In genomic region chr13:78199642-78200160, GRCm38 (mm10) we compare ENCODE assay signal across 7 mouse cellular contexts. TPM values are rescaled to one million over a fixed set of nuclear protein-coding genes. Genes with fewer than 3 reads are reported as not detected.
DNase-seq lines count a peak whose midpoint lies in the region; ATAC-seq and TF ChIP-seq lines count a peak whose summit lies in the region.

Gene Nr2f1 (minus strand): TSS chr13:78199757.

- no peaks in the 10 kb centered on the region for H3K36me3 ChIP-seq in embryonic facial prominence, embryonic 11.5 days (replicated peaks; ENCODE audit: control insufficient read depth, insufficient read depth, low read depth, low read length)
- no peaks in the 10 kb centered on the region for H3K36me3 ChIP-seq in intestine, embryonic 14.5 days (ENCODE audit: control insufficient read depth, insufficient read depth, low read length)
- H3K36me3 ChIP-seq in midbrain, embryonic 12.5 days: peaks cover 7% of the 10 kb centered on the region

- TF ChIP-seq POLR2A in lung, adult 2 months (IDR thresholded peaks at IDR 0.05; ENCODE audit: borderline replicate concordance, extremely low read depth, low read depth, low read length): no peak

- TF ChIP-seq CTCF in lung, adult 2 months (IDR thresholded peaks at IDR 0.05; ENCODE audit: insufficient read depth, low read length): no peak

- H3K9me3 ChIP-seq in embryonic facial prominence, embryonic 11.5 days (replicated peaks; ENCODE audit: control insufficient read depth, low read length): no peaks in the 10 kb centered on the region
- no peaks in the 10 kb centered on the region for H3K9me3 ChIP-seq in intestine, embryonic 14.5 days (ENCODE audit: control insufficient read depth, low read length)
- H3K9me3 ChIP-seq in midbrain, embryonic 12.5 days: no peaks in the 10 kb centered on the region

- ATAC-seq in embryonic facial prominence, embryonic 11.5 days (replicated peaks; ENCODE audit: insufficient number of reproducible peaks, low FRiP score, low TSS enrichment, low read depth): no peak
- ATAC-seq in intestine, embryonic 14.5 days (replicated peaks; ENCODE audit: low FRiP score, low TSS enrichment, low read depth): no peak
- ATAC-seq in midbrain, embryonic 12.5 days (ENCODE audit: low FRiP score, low read depth): no peak

- peak within 1 kb of the TSS; percentile 80 for H3K4me2 ChIP-seq in embryonic facial prominence, embryonic 11.5 days (ENCODE audit: low read depth, low read length)
- H3K4me2 ChIP-seq in intestine, embryonic 14.5 days (ENCODE audit: low read length): peak within 1 kb of the TSS; percentile 71
- peak within 1 kb of the TSS; percentile 77 for H3K4me2 ChIP-seq in midbrain, embryonic 12.5 days (replicated peaks)

- H3K27me3 ChIP-seq in embryonic facial prominence, embryonic 11.5 days (ENCODE audit: control insufficient read depth, insufficient read depth, low read length): no peaks in the 10 kb centered on the region
- H3K27me3 ChIP-seq in intestine, embryonic 14.5 days (replicated peaks; ENCODE audit: control insufficient read depth, insufficient read depth, low read length): peaks cover 47% of the 10 kb centered on the region
- peaks cover 8% of the 10 kb centered on the region for H3K27me3 ChIP-seq in midbrain, embryonic 12.5 days

- under 1% methylated on average over 14 of the region's 14 CpGs for WGBS in lung, adult 2 months
- WGBS in embryonic facial prominence, embryonic 11.5 days: under 1% methylated on average over 14 of the region's 14 CpGs
- under 1% methylated on average over 14 of the region's 14 CpGs for WGBS in intestine, embryonic 14.5 days
- WGBS in midbrain, embryonic 12.5 days: 0% methylated on average over 14 of the region's 14 CpGs

- no peaks in the 10 kb centered on the region for H3K4me1 ChIP-seq in lung, adult 2 months (ENCODE audit: control insufficient read depth, insufficient read depth, low read length)
- H3K4me1 ChIP-seq in embryonic facial prominence, embryonic 11.5 days (ENCODE audit: control insufficient read depth, insufficient read depth, low read length): no peaks in the 10 kb centered on the region
- H3K4me1 ChIP-seq in intestine, embryonic 14.5 days (replicated peaks; ENCODE audit: control insufficient read depth, insufficient read depth, low read length): no peaks in the 10 kb centered on the region; the same call in 1 of the 2 replicates
- H3K4me1 ChIP-seq in midbrain, embryonic 12.5 days: peaks cover 8% of the 10 kb centered on the region

- DNase-seq in lung, adult 2 months: no peak
- no peak for DNase-seq in lung, postnatal 14 days
- DNase-seq in embryonic facial prominence, embryonic 11.5 days (ENCODE audit: low spot score): no peak
- no peak for DNase-seq in intestine, embryonic 14.5 days (ENCODE audit: low spot score)
- no peak for DNase-seq in cerebellum, postnatal 25 days
- DNase-seq in thymus, postnatal 14 days: no peak

- peak within 1 kb of the TSS; percentile 100 for H3K27ac ChIP-seq in embryonic facial prominence, embryonic 11.5 days (replicated peaks; ENCODE audit: low read depth, low read length)
- H3K27ac ChIP-seq in intestine, embryonic 14.5 days (ENCODE audit: low read depth): peak within 1 kb of the TSS; percentile 94
- H3K27ac ChIP-seq in midbrain, embryonic 12.5 days (replicated peaks): peak within 1 kb of the TSS; percentile 100

- H3K9ac ChIP-seq in embryonic facial prominence, embryonic 11.5 days (replicated peaks; ENCODE audit: low read length): peak within 1 kb of the TSS; percentile 100
- peak within 1 kb of the TSS; percentile 73 for H3K9ac ChIP-seq in intestine, embryonic 14.5 days (ENCODE audit: low read length)
- H3K9ac ChIP-seq in midbrain, embryonic 12.5 days (replicated peaks): peak within 1 kb of the TSS; percentile 100

- peak within 1 kb of the TSS; percentile 67 for H3K4me3 ChIP-seq in lung, adult 2 months (replicated peaks; ENCODE audit: extremely low read depth, low read depth, low read length)
- peak within 1 kb of the TSS; percentile 96 for H3K4me3 ChIP-seq in embryonic facial prominence, embryonic 11.5 days (ENCODE audit: low read depth, low read length)
- H3K4me3 ChIP-seq in intestine, embryonic 14.5 days (ENCODE audit: low read depth, low read length): peak within 1 kb of the TSS; percentile 67
- peak within 1 kb of the TSS; percentile 93 for H3K4me3 ChIP-seq in midbrain, embryonic 12.5 days

RNA-seq across cellular contexts. Expression of gene Nr2f1, which starts in this region (rescaled TPM):
- 26.7 and 30.7 TPM in 2 replicates for polyA plus RNA-seq in lung, adult 2 months (2012; rRNA removed)
- 56.1 and 57.3 TPM in 2 replicates for polyA plus RNA-seq in embryonic facial prominence, embryonic 11.5 days (2014; fragmentation: Nextera tagmentation; extraction: Ambion mirVana)
- 3.3 and 5.2 TPM in 2 replicates for polyA plus RNA-seq in intestine, embryonic 14.5 days (2014; fragmentation: Nextera tagmentation; extraction: Ambion mirVana)
- polyA plus RNA-seq in midbrain, embryonic 12.5 days (2016; fragmentation: Nextera tagmentation; extraction: Ambion mirVana): 62.3 and 84.1 TPM in 2 replicates
